Mouse (Mus musculus): ENCODE measurements around the gene Barhl1. TPM values are rescaled to one million over a fixed set of nuclear protein-coding genes. Genes with fewer than 3 reads are reported as not detected.

Gene Barhl1
- polyA plus RNA-seq, 1 experiment from 2014 or later = not detected

Other genes starting within 250 kb of the Barhl1 start
- 0.89 and 1.1 TPM in 2 replicates for gene Spaca9, start 216.9 kb downstream of the Barhl1 start, polyA plus RNA-seq (2015; fragmentation: Nextera tagmentation; extraction: Ambion mirVana)
- gene Ak8, start 216.5 kb downstream of the Barhl1 start, polyA plus RNA-seq (2015; fragmentation: Nextera tagmentation; extraction: Ambion mirVana) = 0.77 and 0.90 TPM in 2 replicates
- gene Gtf3c4, start 76.3 kb downstream of the Barhl1 start, polyA plus RNA-seq (2015; fragmentation: Nextera tagmentation; extraction: Ambion mirVana) = 17.2 and 18.2 TPM in 2 replicates
- 16.5 and 16.9 TPM in 2 replicates for gene Ddx31, start 76.3 kb downstream of the Barhl1 start, polyA plus RNA-seq (2015; fragmentation: Nextera tagmentation; extraction: Ambion mirVana)
- 0.39 and 0.54 TPM in 2 replicates for gene Cfap77, start 138.4 kb upstream of the Barhl1 start, polyA plus RNA-seq (2015; fragmentation: Nextera tagmentation; extraction: Ambion mirVana)
- gene Ttf1, start 143.6 kb upstream of the Barhl1 start, polyA plus RNA-seq (2015; fragmentation: Nextera tagmentation; extraction: Ambion mirVana) = 11.3 and 11.5 TPM in 2 replicates
- gene Setx, start 207.5 kb upstream of the Barhl1 start, polyA plus RNA-seq (2015; fragmentation: Nextera tagmentation; extraction: Ambion mirVana) = 12.8 and 13.2 TPM in 2 replicates

Measured in embryonic facial prominence, embryonic 13.5 days (tissue).